Mouse (Mus musculus) CD4-positive, CD25-positive, alpha-beta regulatory T cell, adult 9 weeks (primary cell): ENCODE data around the gene Thoc7. TPM values are rescaled to one million over a fixed set of nuclear protein-coding genes. Genes with fewer than 3 reads are reported as not detected.

Experiments
- polyA plus RNA-seq: library from polyadenylated mRNA; unstranded; fragments of 100-300 nt; shearing (Covaris generic); gene quantifications from one replicate; pipeline ENCODE4 v1.2.1, GENCODE M21; 2017

The Thoc7 gene
- polyA plus RNA-seq: 143 TPM

DNA sequence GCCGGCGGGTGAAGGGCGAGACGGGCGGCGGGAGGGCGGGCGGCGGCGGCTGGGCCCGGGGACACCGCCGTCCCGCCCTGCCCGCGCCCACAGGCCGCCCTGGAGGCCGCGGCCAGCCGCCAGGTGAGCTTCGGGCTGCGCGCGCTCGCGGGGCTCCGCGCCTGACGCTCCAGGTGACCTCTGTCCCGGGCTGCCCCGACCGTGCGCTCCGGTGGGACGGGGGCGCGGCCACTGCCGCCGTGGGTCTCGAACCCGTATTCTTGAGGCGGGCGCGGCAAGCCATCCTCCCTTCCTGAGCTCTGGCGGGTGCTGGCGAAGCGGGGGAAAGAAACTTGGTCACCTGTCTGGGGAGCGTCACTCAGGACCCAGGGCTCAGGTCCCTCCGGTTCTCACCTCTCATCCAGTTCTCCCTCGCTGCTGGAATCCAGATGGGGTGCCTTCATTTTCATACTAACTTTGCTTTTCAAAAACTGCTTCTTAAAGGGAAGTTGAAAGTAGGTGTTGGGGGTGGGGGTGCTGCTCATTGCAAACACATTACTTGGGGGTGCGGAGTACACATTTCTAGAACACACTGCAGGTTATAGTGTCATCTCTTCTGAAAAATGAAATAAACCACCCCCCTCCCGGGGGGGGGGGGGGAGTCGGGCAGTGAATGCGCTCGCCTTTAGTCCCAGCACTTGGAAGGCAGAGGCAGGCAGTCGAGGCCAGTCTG lies at the start of gene Thoc7, which contains the start of gene Atxn7:
Thoc7 (minus strand) TSS at position 452 of the 712 bp plus-strand sequence.
Atxn7 (plus strand) TSS at position 40 of the 712 bp plus-strand sequence.

DNA sequence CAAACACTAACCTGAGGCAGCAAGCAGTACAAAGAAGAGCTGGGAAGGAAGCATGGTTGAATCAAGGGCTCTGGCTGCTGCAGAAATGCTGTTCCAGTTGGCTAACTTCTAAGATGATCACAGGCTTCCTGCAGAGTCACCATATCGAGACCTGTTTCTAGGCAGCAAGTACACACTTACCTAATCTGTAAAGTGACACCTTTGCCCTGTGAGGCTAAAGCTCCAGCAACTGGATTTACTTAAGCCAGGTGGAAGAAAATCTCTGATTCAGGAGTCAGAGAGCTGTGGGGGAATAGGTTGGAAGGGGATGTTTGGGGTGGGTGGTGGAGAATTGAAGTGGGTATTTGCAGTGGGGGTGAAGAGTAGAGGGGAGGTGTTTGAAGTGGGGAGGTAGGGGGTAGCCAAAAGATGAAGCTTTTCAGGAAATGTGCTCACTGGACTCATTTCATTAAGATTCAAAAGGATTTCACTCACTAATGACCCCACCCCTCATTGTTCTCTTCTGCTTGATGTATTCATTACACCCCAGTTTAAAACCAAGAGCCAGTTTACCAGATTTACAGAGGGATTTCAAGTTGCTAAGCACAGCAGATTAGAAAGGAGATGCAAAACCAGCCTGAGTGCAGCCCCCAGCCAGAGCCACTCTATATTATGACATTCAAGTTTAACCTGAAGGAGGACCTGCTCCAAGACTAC lies 47.1 kb downstream of the Thoc7 start, which contains the start of gene Gm281:
Gm281 (minus strand) TSS at position 92 of the 696 bp plus-strand sequence.

Other genes with a start within 250 kb of the Thoc7 start
- not detected for gene Gm281, start 47.4 kb downstream of the Thoc7 start, polyA plus RNA-seq
- 6.2 TPM for gene Atxn7, start 412 bp downstream of the Thoc7 start, polyA plus RNA-seq
- gene Psmd6, start 159.1 kb upstream of the Thoc7 start, polyA plus RNA-seq: 162 TPM
- gene Olfr720, start 225.0 kb upstream of the Thoc7 start, polyA plus RNA-seq: not detected